Mouse (Mus musculus) limb, embryonic 13.5 days (tissue): Measurements from ENCODE around the gene Capn3. TPM values are rescaled to one million over a fixed set of nuclear protein-coding genes. Genes with fewer than 3 reads are reported as not detected.

Experiments
- ATAC-seq: fragments of 200-750 bp; cut with Nextera tagmentation; 2 replicates; pipeline ENCODE4 v1.8.0; 2017; ENCODE audit warnings: low read depth, moderate number of reproducible peaks, moderate TSS enrichment; ENCODE audit not compliant: low FRiP score
- H3K27ac ChIP-seq: fragments of 300-500 bp; sonication (generic); 2 replicates; pipeline ENCODE4 v1.5.1; 2015; ENCODE audit warnings: inconsistent platforms, mild to moderate bottlenecking, moderate library complexity
- H3K27me3 ChIP-seq: fragments of 300-500 bp; sonication (generic); 2 replicates; pipeline ENCODE4 v1.6.1; 2015; ENCODE audit warnings: mild to moderate bottlenecking, inconsistent platforms
- H3K36me3 ChIP-seq: fragments of 300-500 bp; sonication (generic); 2 replicates; pipeline ENCODE4 v1.6.1; 2015; ENCODE audit warnings: inconsistent platforms, mild to moderate bottlenecking, moderate library complexity
- H3K4me1 ChIP-seq: fragments of 300-500 bp; sonication (generic); 2 replicates; pipeline ENCODE4 v1.6.1; 2015; ENCODE audit warnings: inconsistent platforms
- H3K4me2 ChIP-seq: fragments of 300-500 bp; sonication (generic); replicated peaks from 2 replicates; pipeline ENCODE4 v1.6.1; 2015; ENCODE audit warnings: inconsistent platforms, mild to moderate bottlenecking, moderate library complexity
- H3K4me3 ChIP-seq: fragments of 300-500 bp; sonication (generic); 2 replicates; pipeline ENCODE4 v1.5.1; 2015; ENCODE audit warnings: moderate library complexity, mild to moderate bottlenecking, inconsistent platforms
- H3K9ac ChIP-seq: fragments of 300-500 bp; sonication (generic); 2 replicates; pipeline ENCODE4 v1.6.1; 2015; ENCODE audit warnings: mild to moderate bottlenecking, inconsistent platforms
- H3K9me3 ChIP-seq: fragments of 300-500 bp; sonication (generic); 2 replicates; pipeline ENCODE4 v1.6.1; 2016; ENCODE audit warnings: inconsistent platforms
- WGBS: fragments of 180-500 bp; shearing (Covaris S2); methylation state at CpG from one replicate; pipeline ENCODE4 v1.1.7; 2015; 5-methylcytosine and 5-hydroxymethylcytosine counted together
- polyA plus RNA-seq: library from polyadenylated mRNA; unstranded; fragments of >200 nt; fragmentation: Nextera tagmentation; extraction: Ambion mirVana; gene quantifications from 2 replicates; pipeline ENCODE4 v1.2.1, GENCODE M21; 2015

The Capn3 gene
- polyA plus RNA-seq, 1 experiment from 2014 or later: 2.7 TPM

GRCm38 (mm10) chr2:120493254-120493653, 37.4 kb downstream of the Capn3 start:
- WGBS: 59% methylated on average over 4 of the region's 4 CpGs

GRCm38 (mm10) chr2:120496511-120496910, 40.7 kb downstream of the Capn3 start:
- ATAC-seq: no peak
- no peaks in the 10 kb centered on the region for H3K27me3 ChIP-seq
- H3K9me3 ChIP-seq: no peaks in the 10 kb centered on the region
- H3K4me1 ChIP-seq: peaks cover 9% of the 10 kb centered on the region
- no peak overlapping the region for H3K27ac ChIP-seq
- WGBS: 67% methylated on average over 3 of the region's 3 CpGs
- no peak overlapping the region for H3K4me2 ChIP-seq
- H3K9ac ChIP-seq: no peak overlapping the region
- H3K4me3 ChIP-seq: no peak overlapping the region
- no peaks in the 10 kb centered on the region for H3K36me3 ChIP-seq

More at GRCm38 (mm10) chr2:120493254-120493653, 37.4 kb downstream of the Capn3 start:
- Histone ChIP-seq H3K9ac (no peak overlapping the region), H3K4me2 (no peak overlapping the region), H3K36me3 (no peaks in the 10 kb centered on the region), H3K27ac (no peak overlapping the region), H3K4me3 (no peak overlapping the region), H3K9me3 (no peaks in the 10 kb centered on the region), H3K4me1 (no peaks in the 10 kb centered on the region), H3K27me3 (no peaks in the 10 kb centered on the region)
- ATAC-seq: no peak

GRCm38 (mm10) chr2:120499971-120500471, 44.2 kb downstream of the Capn3 start:
- Histone ChIP-seq H3K36me3 (peaks cover 11% of the 10 kb centered on the region), H3K4me1 (peaks cover 19% of the 10 kb centered on the region), H3K9ac (peak overlapping the region; percentile 35; the same call in 1 of the 2 replicates), H3K9me3 (no peaks in the 10 kb centered on the region), H3K27ac (no peak overlapping the region), H3K27me3 (no peaks in the 10 kb centered on the region), H3K4me2 (0 out of 2 replicates have a peak overlapping the region, but pooled peaks have one; percentile 7), H3K4me3 (no peak overlapping the region)
- ATAC-seq: no peak
- 54% methylated on average over 6 of the region's 6 CpGs for WGBS

- no peaks in the 10 kb centered on the region for H3K27me3 ChIP-seq
- H3K9me3 ChIP-seq: no peaks in the 10 kb centered on the region
- peaks cover 24% of the 10 kb centered on the region for H3K36me3 ChIP-seq
- H3K4me3 ChIP-seq: no peak overlapping the region
- no peak overlapping the region for H3K4me2 ChIP-seq
- no peak for ATAC-seq
- WGBS: 43% methylated on average over 17 of the region's 17 CpGs
- H3K27ac ChIP-seq: no peak overlapping the region
- peaks cover 19% of the 10 kb centered on the region for H3K4me1 ChIP-seq
- H3K9ac ChIP-seq: no peak overlapping the region
Observed at GRCm38 (mm10) chr2:120501136-120501918, 45.5 kb downstream of the Capn3 start.

- Histone ChIP-seq H3K36me3 (peaks cover 30% of the 10 kb centered on the region), H3K4me2 (no peak overlapping the region), H3K4me3 (no peak overlapping the region), H3K27me3 (no peaks in the 10 kb centered on the region), H3K9ac (no peak overlapping the region), H3K4me1 (peaks cover 19% of the 10 kb centered on the region), H3K27ac (no peak overlapping the region), H3K9me3 (no peaks in the 10 kb centered on the region)
- WGBS: 64% methylated on average over 13 of the region's 13 CpGs
- ATAC-seq: no peak
Observed at GRCm38 (mm10) chr2:120501931-120502604, 46.2 kb downstream of the Capn3 start.

- Histone ChIP-seq H3K9ac (no peak overlapping the region), H3K27ac (no peak overlapping the region), H3K9me3 (no peaks in the 10 kb centered on the region), H3K36me3 (peaks cover 33% of the 10 kb centered on the region), H3K4me2 (no peak overlapping the region), H3K4me3 (no peak overlapping the region), H3K27me3 (no peaks in the 10 kb centered on the region), H3K4me1 (peaks cover 19% of the 10 kb centered on the region)
- ATAC-seq: no peak
- WGBS: 69% methylated on average over 3 of the region's 3 CpGs
Observed at GRCm38 (mm10) chr2:120502605-120502990, 46.8 kb downstream of the Capn3 start.

- ATAC-seq: no peak
- Histone ChIP-seq H3K9ac (no peak overlapping the region), H3K4me2 (no peak overlapping the region), H3K27ac (no peak overlapping the region), H3K4me1 (peaks cover 19% of the 10 kb centered on the region), H3K9me3 (no peaks in the 10 kb centered on the region), H3K4me3 (no peak overlapping the region), H3K27me3 (no peaks in the 10 kb centered on the region), H3K36me3 (peaks cover 36% of the 10 kb centered on the region)
- WGBS: 88% methylated on average over 6 of the region's 6 CpGs
Observed at GRCm38 (mm10) chr2:120503094-120503493, 47.3 kb downstream of the Capn3 start.

GRCm38 (mm10) chr2:120503992-120504391, 48.2 kb downstream of the Capn3 start:
- Histone ChIP-seq H3K4me3 (no peak overlapping the region), H3K9ac (no peak overlapping the region), H3K4me1 (peaks cover 19% of the 10 kb centered on the region), H3K27ac (no peak overlapping the region), H3K9me3 (no peaks in the 10 kb centered on the region), H3K27me3 (no peaks in the 10 kb centered on the region), H3K36me3 (peaks cover 45% of the 10 kb centered on the region), H3K4me2 (no peak overlapping the region)
- ATAC-seq: no peak
- 80% methylated on average over 5 of the region's 5 CpGs for WGBS

- ATAC-seq: no peak
- 95% methylated on average over 4 of the region's 4 CpGs for WGBS
- Histone ChIP-seq H3K4me1 (no peaks in the 10 kb centered on the region), H3K9ac (no peak overlapping the region), H3K27ac (no peak overlapping the region), H3K36me3 (peaks cover 81% of the 10 kb centered on the region), H3K9me3 (no peaks in the 10 kb centered on the region), H3K4me3 (no peak overlapping the region), H3K27me3 (no peaks in the 10 kb centered on the region), H3K4me2 (no peak overlapping the region)
Observed at GRCm38 (mm10) chr2:120514181-120514580, 58.4 kb downstream of the Capn3 start.

- H3K4me1 ChIP-seq: no peaks in the 10 kb centered on the region
- H3K4me2 ChIP-seq: no peak overlapping the region
- 95% methylated on average over 5 of the region's 5 CpGs for WGBS
- no peaks in the 10 kb centered on the region for H3K27me3 ChIP-seq
- H3K27ac ChIP-seq: no peak overlapping the region
- no peak overlapping the region for H3K4me3 ChIP-seq
- ATAC-seq: no peak
- H3K9ac ChIP-seq: no peak overlapping the region
- no peaks in the 10 kb centered on the region for H3K9me3 ChIP-seq
- H3K36me3 ChIP-seq: peaks cover 94% of the 10 kb centered on the region
Observed at GRCm38 (mm10) chr2:120518547-120519210, 62.9 kb downstream of the Capn3 start.

- Histone ChIP-seq H3K4me1 (no peaks in the 10 kb centered on the region), H3K9ac (no peak overlapping the region), H3K27me3 (no peaks in the 10 kb centered on the region), H3K9me3 (no peaks in the 10 kb centered on the region), H3K36me3 (peaks cover 96% of the 10 kb centered on the region), H3K4me2 (no peak overlapping the region), H3K27ac (no peak overlapping the region), H3K4me3 (no peak overlapping the region)
- 83% methylated on average over 5 of the region's 5 CpGs for WGBS
- no peak for ATAC-seq
Observed at GRCm38 (mm10) chr2:120526771-120527170, 71.0 kb downstream of the Capn3 start.

- no peaks in the 10 kb centered on the region for H3K27me3 ChIP-seq
- H3K4me1 ChIP-seq: no peaks in the 10 kb centered on the region
- no peak overlapping the region for H3K4me2 ChIP-seq
- no peak overlapping the region for H3K4me3 ChIP-seq
- no peak overlapping the region for H3K27ac ChIP-seq
- ATAC-seq: no peak
- H3K9me3 ChIP-seq: no peaks in the 10 kb centered on the region
- no peak overlapping the region for H3K9ac ChIP-seq
- peaks cover 96% of the 10 kb centered on the region for H3K36me3 ChIP-seq
Observed at GRCm38 (mm10) chr2:120529531-120529930, 73.7 kb downstream of the Capn3 start.
